Mouse (Mus musculus): ENCODE data around the gene Rwdd3. TPM values are rescaled to one million over a fixed set of nuclear protein-coding genes. Genes with fewer than 3 reads are reported as not detected.

The Rwdd3 gene
- total RNA-seq (2014; rRNA removed): 10.5 and 12.9 TPM in 2 replicates
- polyA plus RNA-seq (2012; rRNA removed): 2.5 and 3.5 TPM in 2 replicates

- WGBS: under 1% methylated on average over 40 of the region's 40 CpGs
- TF ChIP-seq CTCF (IDR thresholded peaks at IDR 0.05; ENCODE audit: low read depth, low read length): peak; percentile 84
- TF ChIP-seq POLR2A (IDR thresholded peaks at IDR 0.05; ENCODE audit: extremely low read depth, insufficient read depth, low read length): 0 out of 2 replicates have a peak, but pooled peaks have one; percentile 12
Observed at GRCm38 (mm10) chr3:121171243-121171871, at the start of gene Rwdd3. TSS of gene Rwdd3 (minus strand) at chr3:121171695.

GRCm38 (mm10) chr3:121217011-121217410 lies 45.5 kb upstream of the Rwdd3 start:
- no peak overlapping the region for H3K4me3 ChIP-seq (ENCODE audit: insufficient read depth, low read depth, low read length)
- 84% methylated on average over 6 of the region's 6 CpGs for WGBS
- H3K27me3 ChIP-seq (ENCODE audit: control insufficient read depth, insufficient read depth, low read length): no peaks in the 10 kb centered on the region
- H3K79me2 ChIP-seq (ENCODE audit: control insufficient read depth, insufficient read depth, low read length): no peaks in the 10 kb centered on the region
- no peak overlapping the region for H3K27ac ChIP-seq (replicated peaks; ENCODE audit: insufficient read depth, low read depth, low read length)
- peaks cover 32% of the 10 kb centered on the region for H3K36me3 ChIP-seq (ENCODE audit: control insufficient read depth, insufficient read depth, low read length)
- peaks cover 13% of the 10 kb centered on the region for H3K4me1 ChIP-seq (ENCODE audit: control insufficient read depth, insufficient read depth, low read length)
- H3K9ac ChIP-seq (ENCODE audit: low read depth, low read length): no peak overlapping the region
- no peak for DNase-seq (ENCODE audit: extremely low read depth, low read depth, low spot score)
- TF ChIP-seq POLR2A (IDR thresholded peaks at IDR 0.05; ENCODE audit: extremely low read depth, insufficient read depth, low read length): no peak
- TF ChIP-seq CTCF (IDR thresholded peaks at IDR 0.05; ENCODE audit: low read depth, low read length): no peak

More at GRCm38 (mm10) chr3:121171243-121171871, at the start of gene Rwdd3:
- peak; percentile 80 for DNase-seq (ENCODE audit: extremely low read depth, low read depth, low spot score)
- H3K4me1 ChIP-seq (ENCODE audit: control insufficient read depth, insufficient read depth, low read length): peaks cover 34% of the 10 kb centered on the region
- no peaks in the 10 kb centered on the region for H3K27me3 ChIP-seq (ENCODE audit: control insufficient read depth, insufficient read depth, low read length)
- H3K79me2 ChIP-seq (ENCODE audit: control insufficient read depth, insufficient read depth, low read length): no peaks in the 10 kb centered on the region
- H3K27ac ChIP-seq (replicated peaks; ENCODE audit: insufficient read depth, low read depth, low read length): peak within 1 kb of the TSS; percentile 98
- no peaks in the 10 kb centered on the region for H3K36me3 ChIP-seq (ENCODE audit: control insufficient read depth, insufficient read depth, low read length)
- peak within 1 kb of the TSS; percentile 95 for H3K4me3 ChIP-seq (ENCODE audit: insufficient read depth, low read depth, low read length)
- H3K9ac ChIP-seq (ENCODE audit: low read depth, low read length): peak within 1 kb of the TSS; percentile 88

- TF ChIP-seq CTCF (IDR thresholded peaks at IDR 0.05; ENCODE audit: low read depth, low read length) (no peak), POLR2A (IDR thresholded peaks at IDR 0.05; ENCODE audit: extremely low read depth, insufficient read depth, low read length) (no peak)
- Histone ChIP-seq H3K4me1 (ENCODE audit: control insufficient read depth, insufficient read depth, low read length) (peaks cover 11% of the 10 kb centered on the region), H3K27me3 (ENCODE audit: control insufficient read depth, insufficient read depth, low read length) (no peaks in the 10 kb centered on the region), H3K9ac (ENCODE audit: low read depth, low read length) (no peak overlapping the region), H3K27ac (replicated peaks; ENCODE audit: insufficient read depth, low read depth, low read length) (0 out of 2 replicates have a peak overlapping the region, but pooled peaks have one; percentile 14), H3K36me3 (ENCODE audit: control insufficient read depth, insufficient read depth, low read length) (peaks cover 47% of the 10 kb centered on the region), H3K4me3 (ENCODE audit: insufficient read depth, low read depth, low read length) (no peak overlapping the region), H3K79me2 (ENCODE audit: control insufficient read depth, insufficient read depth, low read length) (no peaks in the 10 kb centered on the region)
- DNase-seq (ENCODE audit: extremely low read depth, low read depth, low spot score): no peak
- WGBS: 68% methylated on average over 3 of the region's 3 CpGs
Observed at GRCm38 (mm10) chr3:121213501-121213900, 42.0 kb upstream of the Rwdd3 start.

- H3K27me3 ChIP-seq (ENCODE audit: control insufficient read depth, insufficient read depth, low read length): no peaks in the 10 kb centered on the region
- no peak overlapping the region for H3K4me3 ChIP-seq (ENCODE audit: insufficient read depth, low read depth, low read length)
- no peak overlapping the region for H3K9ac ChIP-seq (ENCODE audit: low read depth, low read length)
- no peak for TF ChIP-seq CTCF (IDR thresholded peaks at IDR 0.05; ENCODE audit: low read depth, low read length)
- TF ChIP-seq POLR2A (IDR thresholded peaks at IDR 0.05; ENCODE audit: extremely low read depth, insufficient read depth, low read length): no peak
- H3K79me2 ChIP-seq (ENCODE audit: control insufficient read depth, insufficient read depth, low read length): no peaks in the 10 kb centered on the region
- peak; percentile 48 for DNase-seq (ENCODE audit: extremely low read depth, low read depth, low spot score)
- H3K36me3 ChIP-seq (ENCODE audit: control insufficient read depth, insufficient read depth, low read length): peaks cover 43% of the 10 kb centered on the region
- H3K4me1 ChIP-seq (ENCODE audit: control insufficient read depth, insufficient read depth, low read length): peaks cover 11% of the 10 kb centered on the region
- H3K27ac ChIP-seq (replicated peaks; ENCODE audit: insufficient read depth, low read depth, low read length): no peak overlapping the region
- WGBS: 60% methylated on average over 1 of the region's 1 CpGs
Observed at GRCm38 (mm10) chr3:121212156-121212555, 40.7 kb upstream of the Rwdd3 start.

- H3K79me2 ChIP-seq (ENCODE audit: control insufficient read depth, insufficient read depth, low read length): no peaks in the 10 kb centered on the region
- no peak for DNase-seq (ENCODE audit: extremely low read depth, low read depth, low spot score)
- H3K27me3 ChIP-seq (ENCODE audit: control insufficient read depth, insufficient read depth, low read length): no peaks in the 10 kb centered on the region
- H3K9ac ChIP-seq (ENCODE audit: low read depth, low read length): no peak overlapping the region
- no peak for TF ChIP-seq CTCF (IDR thresholded peaks at IDR 0.05; ENCODE audit: low read depth, low read length)
- TF ChIP-seq POLR2A (IDR thresholded peaks at IDR 0.05; ENCODE audit: extremely low read depth, insufficient read depth, low read length): no peak
- 0 out of 2 replicates have a peak, but pooled peaks cover 2% of the 10 kb centered on the region for H3K4me1 ChIP-seq (ENCODE audit: control insufficient read depth, insufficient read depth, low read length)
- no peak overlapping the region for H3K27ac ChIP-seq (replicated peaks; ENCODE audit: insufficient read depth, low read depth, low read length)
- H3K36me3 ChIP-seq (ENCODE audit: control insufficient read depth, insufficient read depth, low read length): peaks cover 53% of the 10 kb centered on the region
- WGBS: 89% methylated on average over 5 of the region's 5 CpGs
- no peak overlapping the region for H3K4me3 ChIP-seq (ENCODE audit: insufficient read depth, low read depth, low read length)
Observed at GRCm38 (mm10) chr3:121208994-121209393, 37.5 kb upstream of the Rwdd3 start.

Measured in liver, adult 2 months (tissue).